10 mouse cellular contexts compared by ENCODE assay signal in the genomic region with DNA sequence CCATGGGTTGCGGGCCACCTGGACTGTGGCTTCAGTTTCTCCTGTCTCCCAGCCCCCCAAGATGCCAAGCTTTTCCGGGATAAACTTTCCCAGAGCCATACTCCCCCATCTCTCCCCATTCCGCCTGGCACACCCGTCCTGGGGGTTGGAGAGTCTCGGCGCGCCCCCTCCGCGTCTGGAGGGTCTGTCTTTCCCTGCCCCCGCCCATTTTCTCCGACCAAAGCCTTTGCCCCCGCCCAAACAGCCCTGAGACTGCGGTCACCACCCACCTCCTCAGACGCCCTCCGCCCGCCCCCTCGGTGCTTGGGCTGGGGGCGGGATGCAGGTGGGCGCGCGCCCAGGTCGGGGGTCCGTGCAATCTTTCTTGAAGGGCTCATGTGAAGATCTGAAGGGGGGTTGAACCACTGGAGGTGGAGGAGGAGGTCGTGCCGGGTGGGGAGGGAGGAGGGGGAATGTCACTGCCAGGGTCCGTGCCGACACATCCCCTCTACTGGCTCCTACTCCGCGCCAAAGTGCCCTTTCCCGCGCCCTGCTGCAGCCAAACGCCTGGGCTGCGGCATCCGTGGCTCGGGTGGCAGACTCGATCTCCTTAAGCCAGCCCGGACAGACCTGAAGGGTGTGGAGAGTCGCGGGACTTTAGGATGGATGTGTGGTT. TPM values are rescaled to one million over a fixed set of nuclear protein-coding genes. Genes with fewer than 3 reads are reported as not detected.
DNase-seq lines count a peak whose midpoint lies in the region; ATAC-seq and TF ChIP-seq lines count a peak whose summit lies in the region.
"Had no signal": no experiment of that assay in that cellular context is flagged by ENCODE, and none has a peak within 500 bp of the region (broad histone marks: within the 10 kb centered on the region; RNA-seq: fewer than 3 reads in every experiment).

No protein-coding gene starts in this region.

- H3K27ac ChIP-seq in lung, embryonic 15.5 days = no peak overlapping the region
- no peak overlapping the region for H3K27ac ChIP-seq in embryonic facial prominence, embryonic 12.5 days
- H3K27ac ChIP-seq in hindbrain, postnatal 0 days = peak overlapping the region; percentile 93

- DNase-seq in lung, postnatal 25 days (ENCODE audit: low spot score) = no peak
- peak; percentile 48 for DNase-seq in hindbrain, postnatal 0 days (ENCODE audit: low spot score)
- peak; percentile 35 for DNase-seq in retina, embryonic 14.5 days (ENCODE audit: low spot score)
- DNase-seq in lung, postnatal 36 days = no peak
- no peak for DNase-seq in thymus, postnatal 10 days (ENCODE audit: low spot score in 2 of 2)
- DNase-seq in heart, postnatal 25 days (ENCODE audit: low spot score) = no peak
- DNase-seq: heart, adult 18-20 months had no signal

- no peaks in the 10 kb centered on the region for H3K36me3 ChIP-seq in lung, embryonic 15.5 days
- no peaks in the 10 kb centered on the region for H3K36me3 ChIP-seq in embryonic facial prominence, embryonic 12.5 days
- no peaks in the 10 kb centered on the region for H3K36me3 ChIP-seq in hindbrain, postnatal 0 days (ENCODE audit: insufficient read depth, low read length)

- WGBS in lung, embryonic 15.5 days = under 1% methylated on average over 39 of the region's 39 CpGs
- whole genome bisulfite sequencing in embryonic facial prominence, embryonic 12.5 days = 2% methylated on average over 39 of the region's 39 CpGs
- 2% methylated on average over 39 of the region's 39 CpGs for WGBS in hindbrain, postnatal 0 days

- H3K4me1 ChIP-seq in lung, embryonic 15.5 days = peaks cover 8% of the 10 kb centered on the region; the same call in 1 of the 2 replicates
- H3K4me1 ChIP-seq in embryonic facial prominence, embryonic 12.5 days = peaks cover 7% of the 10 kb centered on the region; the same call in 1 of the 2 replicates
- peaks cover 17% of the 10 kb centered on the region for H3K4me1 ChIP-seq in hindbrain, postnatal 0 days (ENCODE audit: insufficient read depth, low read length)

- no peak for TF ChIP-seq CTCF in hindbrain, postnatal 0 days (IDR thresholded peaks at IDR 0.05; ENCODE audit: low read depth)

- ATAC-seq in lung, embryonic 15.5 days (ENCODE audit: borderline replicate concordance, extremely low read depth, low FRiP score, low TSS enrichment) = no peak
- no peak for ATAC-seq in embryonic facial prominence, embryonic 12.5 days (ENCODE audit: insufficient number of reproducible peaks, insufficient read depth, low FRiP score, low TSS enrichment)
- ATAC-seq in hindbrain, postnatal 0 days = no peak

- H3K4me3 ChIP-seq in lung, embryonic 15.5 days = peak overlapping the region; percentile 28
- H3K4me3 ChIP-seq in embryonic facial prominence, embryonic 12.5 days = peak overlapping the region; percentile 43
- H3K4me3 ChIP-seq in hindbrain, postnatal 0 days (ENCODE audit: low read length) = peak overlapping the region; percentile 76

- no peaks in the 10 kb centered on the region for H3K9me3 ChIP-seq in lung, embryonic 15.5 days
- H3K9me3 ChIP-seq in embryonic facial prominence, embryonic 12.5 days = no peaks in the 10 kb centered on the region
- no peaks in the 10 kb centered on the region for H3K9me3 ChIP-seq in hindbrain, postnatal 0 days (ENCODE audit: low read length)

- H3K9ac ChIP-seq in lung, embryonic 15.5 days = no peak overlapping the region
- H3K9ac ChIP-seq in embryonic facial prominence, embryonic 12.5 days = peak overlapping the region; percentile 34
- H3K9ac ChIP-seq in hindbrain, postnatal 0 days (replicated peaks; ENCODE audit: low read length) = peak overlapping the region; percentile 89

- intact Hi-C loops in heart, postnatal 25 days (cut with DNase I) = no loop called here

- peak overlapping the region; percentile 57 for H3K4me2 ChIP-seq in lung, embryonic 15.5 days
- peak overlapping the region; percentile 84 for H3K4me2 ChIP-seq in embryonic facial prominence, embryonic 12.5 days (replicated peaks)
- peak overlapping the region; percentile 82 for H3K4me2 ChIP-seq in hindbrain, postnatal 0 days (ENCODE audit: low read depth, low read length)

- peaks cover 70% of the 10 kb centered on the region for H3K27me3 ChIP-seq in lung, embryonic 15.5 days
- H3K27me3 ChIP-seq in embryonic facial prominence, embryonic 12.5 days = peaks cover 68% of the 10 kb centered on the region
- H3K27me3 ChIP-seq in hindbrain, postnatal 0 days (ENCODE audit: insufficient read depth, low read length) = no peaks in the 10 kb centered on the region

RNA-seq across cellular contexts. Expression of a gene that starts 1.0 kb away (rescaled TPM):
- polyA plus RNA-seq in lung, embryonic 15.5 days (2015; fragmentation: Nextera tagmentation; extraction: Ambion mirVana) = 0.06 and 0.21 TPM in 2 replicates
- polyA plus RNA-seq in embryonic facial prominence, embryonic 12.5 days (2016; fragmentation: Nextera tagmentation; extraction: Ambion mirVana) = 0.54 and 0.76 TPM in 2 replicates
- total RNA-seq in hindbrain, postnatal 0 days (2014; rRNA removed) = 41.3 and 52.8 TPM in 2 replicates
- 8.2 and 8.4 TPM in 2 replicates for polyA plus RNA-seq in hindbrain, postnatal 0 days (2015; fragmentation: Nextera tagmentation; extraction: Ambion mirVana)
- under 1 TPM; 0.03 to 0.06 TPM for total RNA-seq in heart, postnatal 25 days (2021)
- total RNA-seq: heart, adult 18-20 months had no signal

RNA-seq across cellular contexts. Expression of a gene that starts 17.9 kb away (rescaled TPM):
- polyA plus RNA-seq in lung, embryonic 15.5 days (2015; fragmentation: Nextera tagmentation; extraction: Ambion mirVana) = not detected in 2 replicates
- polyA plus RNA-seq in embryonic facial prominence, embryonic 12.5 days (2016; fragmentation: Nextera tagmentation; extraction: Ambion mirVana) = 0.06 TPM in 1 of 2 replicates, not detected in the other
- 3.0 and 3.8 TPM in 2 replicates for total RNA-seq in hindbrain, postnatal 0 days (2014; rRNA removed)
- polyA plus RNA-seq in hindbrain, postnatal 0 days (2015; fragmentation: Nextera tagmentation; extraction: Ambion mirVana) = 2.0 and 2.4 TPM in 2 replicates
- total RNA-seq in heart, postnatal 25 days (2021) = not detected
- total RNA-seq: adrenal gland, postnatal 36 days; heart, adult 18-20 months had no signal

Comparison
In these comparisons a context has a peak if more than half of its experiments do, and no peak if none do; other contexts are left out.
1. DNase-seq: peak in hindbrain, postnatal 0 days (single experiment) and retina, embryonic 14.5 days (single experiment); none in lung, postnatal 25 days (single experiment), lung, postnatal 36 days (single experiment), thymus, postnatal 10 days (0 of 2) and heart, postnatal 25 days (single experiment).
2. Peak in every context shown above with its lines, with median percentiles within 50 percentile points of each other: H3K4me2 ChIP-seq and H3K4me3 ChIP-seq.